Mouse (Mus musculus): ENCODE results near the gene Gm9268.

GRCm38 (mm10) chr7:43077831-43078230, 59.3 kb downstream of the Gm9268 start:
- TF ChIP-seq GATA1 (IDR thresholded peaks at IDR 0.05; ENCODE audit: borderline replicate concordance, low read length) (no peak), FLI1 (IDR thresholded peaks at IDR 0.05; ENCODE audit: low read length) (no peak)
